Comparison of ENCODE assay signal across 15 mouse cellular contexts in the genomic region with DNA sequence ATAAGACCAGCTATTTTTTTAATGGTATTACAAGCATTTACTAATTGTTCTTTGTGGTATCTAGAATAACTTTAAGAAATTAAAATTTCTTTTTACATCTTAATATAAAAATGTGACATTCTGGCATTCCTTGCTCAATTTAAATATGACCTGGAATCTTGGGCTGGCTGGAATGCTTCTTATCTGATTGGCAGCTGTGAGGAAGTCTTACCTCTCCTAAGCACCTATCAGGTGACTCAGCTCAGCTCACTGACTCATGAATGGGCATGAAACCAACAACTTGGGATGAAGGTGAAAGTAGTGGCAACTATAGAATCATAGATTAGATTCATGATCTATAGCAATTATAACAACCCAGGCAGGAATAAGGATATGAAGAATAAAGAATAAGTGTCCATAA. TPM values are rescaled to one million over a fixed set of nuclear protein-coding genes. Genes with fewer than 3 reads are reported as not detected.
"Had no signal": no experiment of that assay in that cellular context is flagged by ENCODE, and none has a peak within 500 bp of the region (broad histone marks: within the 10 kb centered on the region; RNA-seq: fewer than 3 reads in every experiment).

No protein-coding gene starts in this region.

- H3K4me1 ChIP-seq: limb, embryonic 12.5 days; limb, embryonic 15.5 days had no signal

- H3K4me3 ChIP-seq: left cerebral cortex, adult 2 months; limb, embryonic 12.5 days; limb, embryonic 15.5 days had no signal

- DNase-seq: kidney, postnatal 36 days; layer of hippocampus, postnatal 36 days; left cerebral cortex, postnatal 4 days; liver, postnatal 0 days; midbrain, embryonic 14.5 days; right cerebral cortex, postnatal 14 days; right cerebral cortex, postnatal 4 days; thymus, adult 2 months; thymus, postnatal 14 days; thymus, postnatal 4 days had no signal

RNA-seq across cellular contexts. Expression of a gene that starts 42.1 kb away (rescaled TPM):
- total RNA-seq: megakaryocyte progenitor cell, adult 5-6 weeks; megakaryocyte-erythroid progenitor cell, adult 5-6 weeks had no signal
